Mouse (Mus musculus) erythroblast, embryonic 14.5 days (primary cell): ENCODE measurements around the gene Il9.

Experiments used
- GATA1 ChIP-seq: IDR thresholded peaks from 2 replicates; pipeline ENCODE4 v1.6.1; 2012; ENCODE audit warnings: low read length, inconsistent platforms, mixed read lengths
- TAL1 ChIP-seq: IDR thresholded peaks from 3 replicates; pipeline ENCODE4 v1.6.1; 2012; ENCODE audit warnings: low read length, inconsistent platforms, mixed read lengths

DNA sequence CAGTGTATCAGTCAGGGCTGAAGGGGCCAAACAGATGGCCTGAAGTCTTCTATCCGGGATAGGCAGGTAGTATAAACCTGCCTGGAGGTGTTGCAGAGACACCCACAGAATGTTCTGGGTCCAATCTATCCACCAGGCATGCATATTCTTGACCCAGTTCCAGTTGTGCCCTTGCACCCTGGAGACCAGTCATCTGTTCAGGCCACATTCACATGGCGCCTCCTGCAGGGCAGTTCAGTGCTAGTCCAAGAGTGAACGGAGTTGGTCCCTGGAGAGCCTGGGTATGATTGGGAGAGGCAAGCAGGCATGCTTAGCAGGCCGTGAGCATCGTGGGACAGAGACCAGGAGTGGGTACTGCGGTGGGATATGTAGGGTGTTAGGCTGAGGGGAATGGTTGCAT, 4.0 kb downstream of the Il9 start:
- TF ChIP-seq GATA1: no peak
- no peak for TF ChIP-seq TAL1
